Mouse (Mus musculus) lung, postnatal 0 days (tissue): ENCODE results near the gene Ranbp1.

Experiments
- CTCF ChIP-seq: IDR thresholded peaks from 2 replicates; pipeline ENCODE4 v1.5.1; 2016; ENCODE audit warnings: antibody characterized with exemption, mild to moderate bottlenecking
- EP300 ChIP-seq: IDR thresholded peaks from 2 replicates; pipeline ENCODE4 v1.6.1; 2016; ENCODE audit warnings: antibody characterized with exemption, mild to moderate bottlenecking, control low read depth

GRCm38 (mm10) chr16:18258221-18258620, 9.7 kb upstream of the Ranbp1 start, which contains the start of gene Gm49776:
- TF ChIP-seq CTCF (no peak), EP300 (no peak)
